Mouse (Mus musculus) kidney, adult 2 months (tissue): ENCODE results near the gene Angptl8. TPM values are rescaled to one million over a fixed set of nuclear protein-coding genes. Genes with fewer than 3 reads are reported as not detected.
A peak's percentile ranks its signal among the peaks of the same experiment; 100 is the strongest.
"Not testable (repeated sequence)": the region's sequence is repeated elsewhere in the genome, so short reads cannot be mapped to it uniquely, and the experiment has no call there.

Experiments
- DNase-seq: peaks from one replicate; pipeline ENCODE4 v3.0.0; 2021
- H3K27ac ChIP-seq: fragments of 200-500 bp; 2 replicates; pipeline ENCODE4 v1.5.1; 2012; ENCODE audit warnings: low read depth, low read length, control low read depth, inconsistent platforms; ENCODE audit not compliant: insufficient read depth
- H3K27me3 ChIP-seq: fragments of 200-500 bp; replicated peaks from 2 replicates; pipeline ENCODE4 v1.6.1; 2012; ENCODE audit warnings: mild to moderate bottlenecking, moderate library complexity, low read length, inconsistent platforms; ENCODE audit not compliant: control insufficient read depth, insufficient read depth
- H3K36me3 ChIP-seq: fragments of 200-500 bp; 2 replicates; pipeline ENCODE4 v1.6.1; 2012; ENCODE audit warnings: mild to moderate bottlenecking, moderate library complexity, low read length, inconsistent platforms; ENCODE audit not compliant: control insufficient read depth, insufficient read depth
- H3K4me1 ChIP-seq: fragments of 200-500 bp; 2 replicates; pipeline ENCODE4 v1.6.1; 2011; ENCODE audit warnings: low read length; ENCODE audit not compliant: control insufficient read depth, insufficient read depth
- H3K4me3 ChIP-seq: fragments of 200-500 bp; 2 replicates; pipeline ENCODE4 v1.5.1; 2011; ENCODE audit warnings: mild to moderate bottlenecking, low read depth, low read length, control low read depth; ENCODE audit not compliant: insufficient read depth
- CTCF ChIP-seq: fragments of 200-500 bp; conservative IDR thresholded peaks from 2 replicates; pipeline ENCODE4 v1.5.1; 2011; ENCODE audit warnings: low read depth, mild to moderate bottlenecking, control low read depth, low read length, moderate library complexity, mixed read lengths; ENCODE audit not compliant: insufficient read depth, insufficient read length
- POLR2A ChIP-seq: fragments of 200-500 bp; IDR thresholded peaks from one replicate; pipeline ENCODE4 v1.6.1; 2011; ENCODE audit warnings: low read depth, low read length, control low read depth
- WGBS: fragments of 180-500 bp; shearing (Covaris S2); methylation state at CpG from one replicate; pipeline ENCODE4 v1.1.7; 2018; 5-methylcytosine and 5-hydroxymethylcytosine counted together
- polyA plus RNA-seq: library from polyadenylated mRNA; depleted of rRNA; stranded (reverse); fragments of >200 nt; gene quantifications from 2 replicates; pipeline ENCODE4 v1.2.3, GENCODE M21; 2012; rRNA removed

Gene Angptl8
- polyA plus RNA-seq: 11.9 and 19.5 TPM in 2 replicates

DNA sequence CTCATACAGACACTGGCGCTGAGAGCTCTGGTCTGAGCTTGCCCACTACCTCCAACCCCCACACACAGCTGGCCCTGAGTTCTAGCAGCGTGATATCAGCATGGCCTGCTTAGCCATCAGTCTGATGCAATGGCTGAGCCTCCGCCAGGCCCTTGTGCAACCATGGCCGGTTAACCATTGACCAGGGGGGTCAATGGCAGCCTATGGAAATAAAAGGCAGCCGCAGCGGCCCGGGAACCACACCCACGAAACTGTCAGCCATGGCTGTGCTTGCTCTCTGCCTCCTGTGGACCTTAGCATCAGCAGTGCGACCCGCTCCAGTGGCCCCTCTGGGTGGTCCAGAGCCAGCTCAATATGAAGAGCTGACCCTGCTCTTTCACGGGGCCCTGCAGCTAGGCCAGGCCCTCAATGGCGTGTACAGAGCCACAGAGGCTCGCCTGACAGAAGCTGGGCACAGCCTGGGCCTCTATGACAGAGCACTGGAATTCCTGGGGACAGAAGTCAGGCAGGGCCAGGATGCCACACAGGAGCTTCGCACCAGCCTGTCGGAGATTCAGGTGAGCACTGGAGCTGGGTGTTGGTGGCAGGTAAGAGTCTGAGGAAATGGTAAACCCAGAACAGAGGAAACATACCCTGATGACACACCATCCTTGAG is at the start of gene Angptl8:
Gene Angptl8 (plus strand): TSS at position 253 of the 655 bp plus-strand sequence.
- WGBS: 47% methylated on average over 15 of the region's 15 CpGs
- Histone ChIP-seq H3K27ac (no peak within 1 kb of the TSS), H3K27me3 (no peaks in the 10 kb centered on the region), H3K4me1 (no peaks in the 10 kb centered on the region; the same call in 1 of the 2 replicates), H3K4me3 (peak within 1 kb of the TSS; percentile 13; the same call in 1 of the 2 replicates), H3K36me3 (no peaks in the 10 kb centered on the region)
- DNase-seq: peak; percentile 87
- TF ChIP-seq CTCF (no peak), POLR2A (no peak)

DNA sequence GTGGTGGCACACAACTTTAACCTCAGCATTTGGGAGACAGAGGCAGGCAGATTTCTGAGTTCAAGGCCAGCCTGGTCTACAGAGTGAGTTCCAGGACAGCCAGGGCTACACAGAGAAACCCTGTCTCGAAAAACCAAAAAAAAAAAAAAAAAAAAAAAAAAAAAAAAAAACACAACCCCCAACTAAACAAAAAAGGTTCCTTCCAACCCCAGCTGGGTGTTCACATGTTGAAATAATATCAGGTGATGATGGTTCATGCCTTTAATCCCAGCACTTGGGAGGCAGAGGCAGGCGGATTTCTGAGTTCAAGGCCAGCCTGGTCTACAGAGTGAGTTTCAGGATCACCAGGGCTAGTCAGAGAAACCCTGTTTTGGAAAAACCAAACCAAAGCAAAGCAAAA is 49.0 kb upstream of the Angptl8 start:
- WGBS: 52% methylated on average over 2 of the region's 2 CpGs
- H3K27me3 ChIP-seq, H3K4me3 ChIP-seq: not testable (repeated sequence)

DNA sequence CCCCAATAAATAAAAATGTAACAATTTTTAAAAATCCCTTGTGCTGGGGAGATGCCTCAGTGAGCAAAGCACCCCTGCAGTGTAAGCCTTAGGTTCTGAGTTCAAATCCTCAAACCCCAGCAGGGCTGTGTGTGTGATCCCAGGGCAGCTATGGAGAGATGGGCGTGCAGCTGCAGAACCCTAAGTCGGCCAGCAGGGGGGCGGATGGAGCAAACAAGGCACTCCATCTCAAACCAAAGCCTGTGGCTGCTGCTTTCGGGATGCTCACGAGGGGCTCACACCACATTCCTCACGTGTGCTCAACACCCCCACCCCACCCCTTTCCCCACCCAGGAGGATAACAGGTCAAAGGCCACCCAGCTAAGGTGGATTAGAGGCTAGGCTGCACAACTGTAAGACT is 48.4 kb upstream of the Angptl8 start:
- DNase-seq: peak; percentile 72
- Histone ChIP-seq H3K4me1 (peaks cover 5% of the 10 kb centered on the region), H3K36me3 (no peaks in the 10 kb centered on the region), H3K27ac (no peak overlapping the region), H3K27me3 (no peaks in the 10 kb centered on the region), H3K4me3 (no peak overlapping the region)
- no peak for TF ChIP-seq POLR2A
- TF ChIP-seq CTCF: peak; percentile 84
- 11% methylated on average over 6 of the region's 6 CpGs for WGBS

More for the DNA sequence above, 49.0 kb upstream of the Angptl8 start:
- H3K27ac ChIP-seq, H3K4me1 ChIP-seq, H3K36me3 ChIP-seq, DNase-seq: not testable (repeated sequence)

DNA sequence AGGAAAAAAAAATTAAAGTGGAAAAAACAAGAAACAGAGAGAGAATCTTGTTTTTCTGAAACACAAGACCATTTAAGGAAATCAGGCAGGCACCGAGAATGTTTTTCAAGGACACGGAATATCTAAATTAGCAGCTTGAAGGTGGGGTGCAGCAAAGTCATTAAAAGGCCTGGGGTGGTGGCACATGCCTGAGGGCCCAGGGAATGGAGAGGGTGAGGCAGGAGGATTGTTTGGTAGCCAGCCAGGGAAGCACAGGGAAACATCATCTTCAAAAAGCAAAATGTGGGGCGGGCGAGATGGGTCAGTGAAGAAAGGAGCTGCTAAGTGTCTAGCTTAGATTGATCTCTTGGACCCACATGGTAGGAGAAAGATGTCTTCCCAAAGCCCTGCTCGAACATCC is 47.7 kb upstream of the Angptl8 start:
- TF ChIP-seq POLR2A: no peak
- TF ChIP-seq CTCF: no peak
- Histone ChIP-seq H3K4me3 (no peak overlapping the region), H3K27ac (no peak overlapping the region), H3K36me3 (no peaks in the 10 kb centered on the region), H3K27me3 (no peaks in the 10 kb centered on the region), H3K4me1 (peaks cover 5% of the 10 kb centered on the region)
- WGBS: 62% methylated on average over 5 of the region's 5 CpGs
- DNase-seq: no peak

DNA sequence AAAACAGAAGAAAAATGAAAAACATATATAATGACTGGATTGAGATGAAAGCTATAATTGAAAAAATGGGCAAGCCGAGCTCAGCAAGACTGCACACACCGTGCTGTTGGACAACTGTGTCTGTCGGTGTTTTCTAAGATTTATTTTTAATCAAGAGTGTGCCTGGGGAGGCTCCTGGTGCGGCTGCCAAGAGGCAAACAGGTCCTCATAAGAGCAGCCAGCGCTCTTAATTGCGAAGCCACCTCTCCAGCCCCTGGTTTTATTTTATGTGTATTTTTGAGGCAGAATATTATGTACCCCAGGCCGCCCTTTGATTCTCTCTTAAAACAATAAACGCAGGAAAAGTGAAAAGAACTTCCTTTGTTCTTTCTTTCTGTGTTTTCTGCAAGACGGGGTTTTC is 47.1 kb upstream of the Angptl8 start:
- TF ChIP-seq POLR2A: no peak
- Histone ChIP-seq H3K27me3 (no peaks in the 10 kb centered on the region), H3K27ac (no peak overlapping the region), H3K4me3 (no peak overlapping the region), H3K36me3 (no peaks in the 10 kb centered on the region), H3K4me1 (peaks cover 5% of the 10 kb centered on the region)
- 65% methylated on average over 9 of the region's 9 CpGs for WGBS
- no peak for DNase-seq

DNA sequence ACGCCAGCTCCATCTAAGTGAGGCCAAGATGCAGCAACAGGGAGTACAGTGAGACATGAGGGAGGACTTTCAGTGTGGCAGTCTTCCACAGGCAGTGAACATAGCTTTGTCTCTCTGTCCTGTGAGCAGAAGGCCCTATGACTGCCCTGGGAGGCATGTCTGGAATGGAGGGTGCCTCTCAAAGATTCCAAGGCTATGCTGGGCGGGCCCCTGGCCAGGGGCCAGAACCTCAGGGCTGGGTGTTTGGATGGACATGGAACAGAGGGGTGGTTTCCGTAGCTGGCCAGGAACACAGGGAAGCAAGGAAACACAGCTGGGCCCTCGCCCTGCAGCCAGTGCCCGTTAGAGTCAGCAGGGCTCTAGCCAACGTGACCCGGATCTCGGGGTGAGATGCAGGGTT is 43.4 kb upstream of the Angptl8 start:
- peak; percentile 81 for DNase-seq
- Histone ChIP-seq H3K4me1 (peaks cover 8% of the 10 kb centered on the region), H3K27ac (peak overlapping the region; percentile 65), H3K36me3 (no peaks in the 10 kb centered on the region), H3K27me3 (no peaks in the 10 kb centered on the region), H3K4me3 (no peak overlapping the region)
- 40% methylated on average over 8 of the region's 8 CpGs for WGBS
- TF ChIP-seq POLR2A: no peak
- no peak for TF ChIP-seq CTCF

DNA sequence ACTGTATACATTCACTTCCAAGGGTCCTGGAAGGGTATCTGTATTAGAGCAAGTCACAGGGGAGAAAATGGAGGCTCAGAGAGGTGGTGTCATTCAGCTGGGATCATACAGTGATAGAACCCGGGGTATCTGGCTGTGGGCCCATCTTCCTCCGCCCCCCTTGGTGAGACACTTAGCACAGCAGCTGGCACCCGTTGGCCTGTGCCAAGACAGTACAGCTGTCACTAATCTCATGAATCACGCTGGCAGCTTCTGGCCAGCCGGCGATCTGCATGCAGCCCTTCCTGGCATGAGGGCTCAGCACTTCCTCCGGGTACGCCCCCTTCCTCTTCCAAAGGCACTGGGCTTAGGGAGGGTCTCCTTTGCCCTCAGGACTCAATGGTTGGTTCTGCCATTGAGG is 42.7 kb upstream of the Angptl8 start:
- TF ChIP-seq POLR2A (no peak), CTCF (no peak)
- Histone ChIP-seq H3K36me3 (no peaks in the 10 kb centered on the region), H3K4me1 (peaks cover 8% of the 10 kb centered on the region), H3K27ac (no peak overlapping the region), H3K4me3 (no peak overlapping the region), H3K27me3 (no peaks in the 10 kb centered on the region)
- peak; percentile 37 for DNase-seq
- 31% methylated on average over 8 of the region's 8 CpGs for WGBS

DNA sequence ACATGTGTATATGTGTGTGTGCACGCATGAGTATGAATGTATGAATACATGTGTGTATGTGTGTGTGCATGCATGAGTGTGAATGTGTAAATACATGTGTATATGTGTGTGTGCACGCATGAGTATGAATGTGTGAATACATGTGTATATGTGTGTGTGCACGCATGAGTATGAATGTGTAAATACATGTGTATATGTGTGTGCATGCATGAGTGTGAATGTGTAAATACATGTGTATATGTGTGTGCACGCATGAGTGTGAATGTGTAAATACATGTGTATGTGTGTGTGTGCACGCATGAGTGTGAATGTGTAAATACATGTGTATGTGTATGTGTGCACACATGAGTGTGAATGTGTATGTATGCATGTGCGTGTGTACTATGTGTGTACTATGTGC is 41.8 kb upstream of the Angptl8 start:
- not testable (repeated sequence) for H3K4me3 ChIP-seq, H3K27ac ChIP-seq, DNase-seq, H3K27me3 ChIP-seq, H3K36me3 ChIP-seq, H3K4me1 ChIP-seq
- WGBS: 96% methylated on average over 6 of the region's 6 CpGs
